1 mouse cellular context compared by ENCODE assay signal in genomic region chr1:36263833-36264488, GRCm38 (mm10).
TF ChIP-seq lines count a peak whose summit lies in the region.

No protein-coding gene starts in this region.

TF ChIP-seq in MEL, 35 proteins besides CTCF, POLR2A, EP300 and RAD21 (continued from another document):
- no peak for TF ChIP-seq MEF2A (IDR thresholded peaks at IDR 0.05; ENCODE audit: extremely low read depth, insufficient replicate concordance, low read depth, low read length, poor library complexity, severe bottlenecking)
- TF ChIP-seq NELFE (IDR thresholded peaks at IDR 0.05; ENCODE audit: low read depth, low read length), result no peak
- TF ChIP-seq JUND (IDR thresholded peaks at IDR 0.05; ENCODE audit: low read depth, low read length), result no peak
- TF ChIP-seq E2F4 (IDR thresholded peaks at IDR 0.05; ENCODE audit: borderline replicate concordance, low read depth, low read length), result no peak
- peak; percentile 94 for TF ChIP-seq RCOR1 (IDR thresholded peaks at IDR 0.05; ENCODE audit: low read depth, low read length)
- TF ChIP-seq GABPA (IDR thresholded peaks at IDR 0.05; ENCODE audit: low read depth, low read length), result no peak
- TF ChIP-seq TCF12 (IDR thresholded peaks at IDR 0.05; ENCODE audit: low read depth, low read length), result peak; percentile 93
- TF ChIP-seq MAX (IDR thresholded peaks at IDR 0.05; ENCODE audit: low read length), result 0 out of 2 replicates have a peak, but pooled peaks have one; percentile 30
- peak; percentile 80 for TF ChIP-seq SIN3A (IDR thresholded peaks at IDR 0.05; ENCODE audit: low read length)
- TF ChIP-seq GATA1 (IDR thresholded peaks at IDR 0.05; ENCODE audit: low read depth, low read length), result peak; percentile 86
- TF ChIP-seq ELF1 (IDR thresholded peaks at IDR 0.05; ENCODE audit: low read depth, low read length), result peak; percentile 39; the same call in 1 of the 2 replicates
- no peak for TF ChIP-seq MAFK (IDR thresholded peaks at IDR 0.05; ENCODE audit: borderline replicate concordance, low read depth, low read length)
- no peak; the same call in 1 of the 2 replicates for TF ChIP-seq ZKSCAN1 (IDR thresholded peaks at IDR 0.05; ENCODE audit: low read depth, low read length)
- TF ChIP-seq POLR2AphosphoS2 (IDR thresholded peaks at IDR 0.05; ENCODE audit: low read length), result no peak
- no peak for TF ChIP-seq NRF1 (IDR thresholded peaks at IDR 0.05; ENCODE audit: insufficient read depth, low read depth, low read length, poor library complexity, severe bottlenecking)
- no peak for TF ChIP-seq ZC3H11A (IDR thresholded peaks at IDR 0.05; ENCODE audit: low read depth, low read length)
- no peak for TF ChIP-seq USF1 (IDR thresholded peaks at IDR 0.05; ENCODE audit: low read depth, low read length)
- TF ChIP-seq CHD1 (IDR thresholded peaks at IDR 0.05; ENCODE audit: low read depth, low read length), result no peak
- no peak for TF ChIP-seq HCFC1 (IDR thresholded peaks at IDR 0.05; ENCODE audit: low read depth, low read length)
- TF ChIP-seq MAZ (IDR thresholded peaks at IDR 0.05; ENCODE audit: low read depth, low read length), result no peak
- peak; percentile 67; the same call in 1 of the 2 replicates for TF ChIP-seq MYB (IDR thresholded peaks at IDR 0.05; ENCODE audit: low read depth, low read length)
- TF ChIP-seq TAL1 (IDR thresholded peaks at IDR 0.05; ENCODE audit: low read length), result peak; percentile 91
